Mouse (Mus musculus) brain, embryonic 14.5 days (tissue): ENCODE measurements around the gene Add1. TPM values are rescaled to one million over a fixed set of nuclear protein-coding genes. Genes with fewer than 3 reads are reported as not detected.
"Not testable (repeated sequence)": the region's sequence is repeated elsewhere in the genome, so short reads cannot be mapped to it uniquely, and the experiment has no call there.

Experiments used
- DNase-seq: peaks from one replicate; pipeline ENCODE4 v3.0.0-alpha.2; 2011; ENCODE audit warnings: low read depth
- CTCF ChIP-seq: fragments of 200-500 bp; IDR thresholded peaks from 2 replicates; pipeline ENCODE4 v1.5.1; 2012; ENCODE audit warnings: inconsistent platforms, mild to moderate bottlenecking, moderate library complexity, borderline replicate concordance; ENCODE audit not compliant: insufficient read depth, insufficient read length; ENCODE audit errors: extremely low read depth
- POLR2A ChIP-seq: fragments of 200-500 bp; IDR thresholded peaks from 2 replicates; pipeline ENCODE4 v1.6.1; 2012; ENCODE audit warnings: mild to moderate bottlenecking, inconsistent platforms, borderline replicate concordance; ENCODE audit not compliant: poor library complexity, insufficient read depth, insufficient read length, severe bottlenecking; ENCODE audit errors: extremely low read depth
- polyA plus RNA-seq: library from polyadenylated mRNA; depleted of rRNA; stranded (reverse); fragments of >200 nt; gene quantifications from 2 replicates; pipeline ENCODE4 v1.2.3, GENCODE M21; 2012

Add1 gene
- polyA plus RNA-seq, 1 experiment, result 287 TPM

DNA sequence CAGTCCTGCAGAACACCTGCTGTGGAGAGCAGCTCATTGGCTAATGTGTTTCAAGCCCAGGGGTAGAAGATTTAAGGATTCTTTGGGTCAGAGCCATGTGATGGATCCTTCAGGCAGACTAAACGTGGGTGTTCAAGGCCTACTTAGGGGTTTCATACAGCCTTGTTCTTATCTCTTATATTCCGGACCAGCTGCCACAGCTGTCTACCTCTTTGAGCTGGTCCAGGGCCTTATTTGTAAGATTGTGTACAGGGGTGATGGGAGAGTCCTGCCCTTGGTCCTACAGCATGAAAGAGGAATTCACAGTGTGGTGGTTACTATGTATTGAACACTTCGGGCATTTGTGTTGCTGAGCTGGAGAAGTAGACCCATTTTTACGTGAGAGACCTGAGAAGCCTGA lies 9.2 kb upstream of the Add1 start:
- DNase-seq, result no peak
- TF ChIP-seq CTCF (no peak), POLR2A (no peak)

DNA sequence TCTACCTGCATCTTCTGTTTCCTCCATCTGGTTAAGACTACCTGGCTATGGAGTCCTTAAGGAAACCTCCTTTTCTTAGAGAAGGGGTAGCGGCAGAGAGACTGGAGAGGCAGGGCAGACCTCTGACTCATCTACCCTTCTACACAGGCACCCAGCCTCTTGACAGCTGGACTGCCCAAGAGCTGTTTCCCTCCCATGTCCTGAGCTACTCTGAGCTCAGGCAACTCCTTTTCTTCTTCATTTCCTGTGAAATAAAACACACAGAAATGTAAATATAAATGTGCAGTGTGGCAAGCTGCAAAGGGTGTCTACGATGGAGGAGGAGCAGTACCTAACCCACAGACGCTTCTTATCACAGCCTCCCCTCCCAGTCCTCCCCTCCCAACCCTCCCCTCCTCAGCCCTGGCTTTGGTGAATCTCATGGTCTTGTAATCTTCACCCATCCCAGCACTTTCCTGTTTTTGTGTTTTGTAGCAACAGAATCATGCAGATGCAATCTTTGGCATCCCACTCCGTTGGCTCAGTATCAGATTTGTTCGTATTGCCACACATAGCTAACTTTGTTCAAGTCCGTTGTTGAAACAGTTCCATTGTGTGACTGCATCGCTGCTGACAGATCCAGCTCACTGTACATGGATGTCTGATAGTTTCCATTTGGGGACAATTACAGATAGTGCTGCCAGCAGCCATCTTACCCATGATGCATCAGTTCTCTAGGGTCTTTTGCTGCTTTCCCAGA lies 7.8 kb upstream of the Add1 start:
- TF ChIP-seq POLR2A (no peak), CTCF (no peak)
- DNase-seq, result peak; percentile 83

- TF ChIP-seq CTCF (no peak), POLR2A (no peak)
- no peak for DNase-seq
Measured at GRCm38 (mm10) chr5:34571551-34571950, 1.9 kb upstream of the Add1 start.

DNA sequence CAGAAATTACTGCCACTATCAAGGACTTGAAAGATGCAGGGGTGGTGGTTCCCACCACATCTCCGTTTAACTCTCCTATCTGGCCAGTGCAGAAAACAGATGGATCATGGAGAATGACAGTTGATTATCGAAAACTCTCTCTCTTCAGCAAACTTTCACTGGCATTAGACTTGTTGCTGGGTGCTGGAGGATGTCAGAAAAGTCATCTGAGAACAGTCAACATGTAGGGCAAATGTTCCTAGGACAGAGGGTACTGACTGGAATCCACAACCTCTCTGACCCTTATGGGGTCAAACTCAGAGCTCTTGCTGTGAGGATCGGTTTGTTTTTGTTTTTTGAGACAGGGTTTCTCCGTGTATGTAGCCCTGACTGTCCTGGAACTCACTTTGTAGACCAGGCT lies 896 bp upstream of the Add1 start:
- not testable (repeated sequence) for DNase-seq

GRCm38 (mm10) chr5:34574721-34575120 lies 1.3 kb downstream of the Add1 start:
- no peak for TF ChIP-seq CTCF
- no peak for TF ChIP-seq POLR2A
- no peak for DNase-seq

DNA sequence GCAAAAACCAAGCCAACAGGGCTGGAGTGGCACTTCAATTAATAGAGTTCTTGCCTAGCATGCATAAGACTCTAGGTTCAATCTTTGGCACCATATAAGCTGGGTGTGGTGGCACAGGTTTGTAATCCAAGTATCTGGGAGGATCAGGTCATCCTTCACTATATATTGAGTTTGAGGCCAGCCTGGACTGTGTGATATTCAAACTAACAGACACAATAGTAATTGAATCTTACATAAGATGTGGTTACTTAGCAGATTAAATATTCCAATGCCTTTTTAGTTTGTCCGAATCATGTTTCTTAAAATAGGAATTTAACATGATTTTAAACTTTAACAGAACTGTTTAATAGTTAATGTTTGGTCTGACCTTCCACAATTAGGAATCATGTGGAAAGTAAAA lies 2.8 kb downstream of the Add1 start:
- no peak for DNase-seq
- TF ChIP-seq CTCF (no peak), POLR2A (no peak)

DNA sequence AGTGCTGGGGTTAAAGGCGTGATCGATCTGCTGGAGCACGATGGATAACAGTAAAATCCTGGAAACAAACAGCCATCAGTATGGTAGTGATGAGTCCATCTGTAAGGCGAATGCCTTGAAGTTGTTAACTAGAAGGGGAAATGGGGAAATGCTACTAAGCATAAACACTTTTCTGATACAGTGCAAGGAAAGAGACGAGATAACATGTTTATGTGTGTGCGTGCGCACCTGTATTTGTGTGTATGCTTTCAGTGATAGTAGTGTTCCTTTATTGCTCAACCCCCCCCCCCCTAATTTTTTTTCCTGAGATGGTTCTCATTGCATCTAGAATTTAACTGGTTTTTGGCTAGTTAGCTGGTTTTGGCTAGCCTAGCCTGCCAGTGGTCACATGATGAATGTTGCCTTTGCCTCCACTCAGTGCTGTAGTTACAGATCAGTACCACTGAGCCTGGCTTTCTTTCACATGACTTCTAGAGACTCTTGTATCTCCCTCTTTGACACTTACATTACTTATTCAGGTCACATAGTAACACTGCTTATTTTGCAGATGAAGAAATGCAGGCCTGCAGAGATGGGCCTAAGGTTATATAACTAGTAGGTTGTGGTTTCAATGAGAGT lies 4.7 kb downstream of the Add1 start:
- DNase-seq, result no peak
- TF ChIP-seq POLR2A (no peak), CTCF (no peak)

- TF ChIP-seq CTCF, result no peak
- no peak for TF ChIP-seq POLR2A
- no peak for DNase-seq
Measured at GRCm38 (mm10) chr5:34579377-34579776, 5.9 kb downstream of the Add1 start.

GRCm38 (mm10) chr5:34581671-34582313 lies 8.3 kb downstream of the Add1 start:
- DNase-seq, result peak; percentile 64

DNA sequence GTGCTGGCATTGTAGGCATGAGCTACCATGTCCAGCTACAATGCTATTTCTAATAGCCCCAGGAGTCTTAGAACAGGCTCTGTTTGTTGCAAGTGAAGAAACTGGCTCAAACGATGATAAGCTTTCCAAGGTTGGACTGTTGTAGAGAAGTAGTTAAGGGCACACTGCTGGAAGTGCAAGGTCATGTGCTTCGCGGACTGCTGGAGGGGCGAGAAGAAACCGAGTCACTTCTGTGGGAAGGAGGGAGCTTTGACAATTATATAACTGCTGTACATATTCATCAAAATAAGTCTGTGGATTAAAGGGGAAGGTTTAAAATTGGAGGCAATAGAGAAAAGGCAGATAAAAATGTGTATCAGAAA lies 8.8 kb downstream of the Add1 start:
- TF ChIP-seq POLR2A (no peak), CTCF (no peak)
- DNase-seq, result no peak

GRCm38 (mm10) chr5:34585216-34585615 lies 11.8 kb downstream of the Add1 start:
- no peak for TF ChIP-seq POLR2A
- no peak for TF ChIP-seq CTCF
- DNase-seq, result no peak

- DNase-seq, result no peak
- TF ChIP-seq POLR2A (no peak), CTCF (no peak)
Measured at GRCm38 (mm10) chr5:34587881-34588280, 14.4 kb downstream of the Add1 start.
